Mouse (Mus musculus): ENCODE measurements around the gene Med23.

The Med23 gene

DNA sequence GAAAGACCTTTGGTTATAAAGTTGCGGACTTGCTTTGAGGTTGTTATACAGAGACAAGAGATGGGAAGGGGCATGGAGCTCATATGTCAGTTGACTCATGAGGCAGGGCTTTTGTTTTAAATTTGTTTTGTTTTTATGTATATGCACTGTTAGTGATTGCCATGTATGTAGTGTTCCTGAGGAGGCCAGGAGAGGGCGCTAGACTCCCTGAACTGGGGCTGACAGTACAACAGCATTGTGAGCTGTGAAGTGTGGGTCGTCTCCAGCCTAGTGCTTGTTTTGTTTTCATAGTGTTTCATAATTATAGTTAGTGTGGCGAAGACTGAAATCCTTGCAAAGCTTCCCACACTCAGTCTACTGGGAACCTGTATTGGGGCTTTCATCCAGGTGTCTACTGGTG lies 3.8 kb downstream of the Med23 start:
- no peak for DNase-seq (ENCODE audit: extremely low spot score)

DNA sequence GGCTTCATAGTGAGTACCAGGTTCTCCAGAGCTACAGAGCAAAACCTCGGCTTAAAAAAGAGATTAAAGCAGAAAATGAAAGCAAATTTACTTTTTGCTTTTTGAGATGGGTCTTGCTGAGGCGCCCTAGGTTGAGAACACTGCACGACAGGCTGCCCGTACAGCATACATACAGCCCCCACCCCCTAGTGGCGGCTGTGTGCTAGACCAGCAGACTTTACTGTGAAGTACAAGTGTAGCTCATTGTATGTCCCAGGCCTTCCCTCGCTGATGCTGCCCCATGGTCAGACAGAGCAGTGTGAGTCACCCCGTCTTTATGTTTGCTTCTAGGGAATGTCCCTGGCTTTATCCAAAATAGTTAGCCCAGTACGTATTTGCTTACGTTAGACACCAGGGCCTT lies 16.2 kb downstream of the Med23 start:
- peak; percentile 8 for DNase-seq (ENCODE audit: extremely low spot score)

DNA sequence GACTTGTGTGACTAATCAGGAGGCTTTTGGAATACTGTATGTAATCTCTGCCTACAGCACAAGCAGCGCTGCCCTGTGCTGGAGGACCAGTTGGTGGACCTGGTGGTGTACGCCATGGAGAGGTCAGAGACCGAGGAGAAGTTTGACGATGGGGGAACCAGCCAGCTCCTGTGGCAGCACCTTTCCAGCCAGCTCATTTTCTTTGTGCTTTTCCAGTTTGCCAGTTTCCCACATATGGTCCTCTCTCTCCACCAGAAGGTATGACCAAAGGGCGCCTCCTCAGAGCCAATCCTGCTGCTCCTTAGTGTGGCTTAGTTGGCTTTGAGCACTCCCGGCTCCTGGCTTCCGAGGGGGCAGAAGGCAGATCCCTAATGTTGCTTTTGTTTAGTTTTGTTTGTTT lies 18.6 kb downstream of the Med23 start:
- DNase-seq (ENCODE audit: extremely low spot score) = no peak

DNA sequence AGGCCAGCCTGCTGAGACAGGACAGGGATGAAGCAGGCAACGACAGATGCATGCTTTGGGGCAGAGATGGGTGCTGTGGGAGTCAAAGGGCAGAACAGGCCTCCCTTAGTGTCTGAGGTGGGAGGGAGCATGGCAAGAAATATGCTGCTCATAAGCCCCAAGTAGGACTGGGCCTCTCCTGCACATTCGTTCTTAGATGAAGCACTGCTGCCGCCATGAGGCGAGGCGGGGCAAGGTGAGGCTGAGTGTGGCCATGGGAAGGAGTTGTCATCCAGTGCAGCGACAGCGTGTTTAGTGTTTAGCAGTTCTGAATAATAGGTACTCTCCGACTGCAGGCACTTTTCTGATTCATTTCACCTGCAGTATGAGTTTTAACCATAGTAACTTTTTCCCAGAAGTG lies 26.1 kb downstream of the Med23 start:
- DNase-seq (ENCODE audit: extremely low spot score) = no peak

DNA sequence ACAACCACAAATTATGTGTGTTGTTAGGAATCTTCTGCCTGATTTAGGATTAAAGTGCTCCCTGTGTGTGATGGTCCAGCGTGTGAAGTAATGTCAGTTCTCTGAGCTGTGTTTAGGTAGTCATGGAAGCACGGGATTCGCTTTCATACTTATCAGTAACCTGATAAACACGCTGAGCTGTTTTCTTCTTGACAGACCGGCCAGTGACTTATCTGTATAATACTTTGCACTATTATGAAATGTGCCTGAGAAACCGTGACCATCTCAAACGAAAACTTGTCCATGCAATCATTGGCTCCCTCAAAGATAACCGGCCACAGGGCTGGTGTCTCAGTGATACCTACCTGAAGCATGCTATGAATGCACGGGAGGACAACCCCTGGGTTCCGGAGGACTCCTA lies 35.8 kb downstream of the Med23 start:
- DNase-seq (ENCODE audit: extremely low spot score) = no peak

DNA sequence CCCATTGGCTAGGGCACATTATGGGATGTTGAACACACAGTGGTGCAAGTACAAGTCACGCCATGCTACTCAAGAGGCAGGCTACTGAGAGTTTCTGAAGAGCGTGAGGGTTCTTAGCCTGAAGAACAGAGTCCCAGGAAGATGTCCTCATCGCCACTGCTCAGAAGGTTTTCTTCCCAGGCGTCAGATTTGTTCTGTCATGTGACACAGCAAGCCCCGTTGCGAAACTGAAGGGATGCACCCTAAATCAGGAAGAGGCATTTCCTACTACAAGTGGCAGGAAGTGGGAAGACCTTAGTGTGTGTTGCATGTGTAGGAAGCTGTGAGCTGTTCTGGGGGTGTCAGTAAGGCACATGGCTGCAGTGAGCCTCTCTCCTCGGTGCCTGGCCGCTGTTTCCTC lies 41.4 kb downstream of the Med23 start:
- DNase-seq (ENCODE audit: extremely low spot score) = no peak

DNA sequence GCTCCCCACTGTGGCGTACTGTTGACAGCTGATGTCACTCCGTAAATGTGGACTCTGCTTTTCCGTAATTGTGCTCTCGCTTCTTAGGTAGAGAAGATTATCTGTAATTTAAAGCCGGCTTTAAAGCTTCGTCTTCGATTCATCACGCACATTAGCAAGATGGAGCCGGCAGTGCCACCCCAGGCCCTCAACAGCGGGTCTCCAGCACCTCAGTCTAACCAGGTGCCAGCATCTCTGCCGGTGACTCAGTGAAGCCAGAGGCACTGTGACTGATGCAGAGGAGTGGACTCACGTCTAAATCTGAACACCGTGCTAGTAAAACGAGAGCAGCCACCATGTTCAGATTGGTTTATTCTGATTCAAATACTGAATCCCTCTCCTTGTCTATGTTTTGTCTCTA lies 42.8 kb downstream of the Med23 start:
- no peak for DNase-seq (ENCODE audit: extremely low spot score)

DNA sequence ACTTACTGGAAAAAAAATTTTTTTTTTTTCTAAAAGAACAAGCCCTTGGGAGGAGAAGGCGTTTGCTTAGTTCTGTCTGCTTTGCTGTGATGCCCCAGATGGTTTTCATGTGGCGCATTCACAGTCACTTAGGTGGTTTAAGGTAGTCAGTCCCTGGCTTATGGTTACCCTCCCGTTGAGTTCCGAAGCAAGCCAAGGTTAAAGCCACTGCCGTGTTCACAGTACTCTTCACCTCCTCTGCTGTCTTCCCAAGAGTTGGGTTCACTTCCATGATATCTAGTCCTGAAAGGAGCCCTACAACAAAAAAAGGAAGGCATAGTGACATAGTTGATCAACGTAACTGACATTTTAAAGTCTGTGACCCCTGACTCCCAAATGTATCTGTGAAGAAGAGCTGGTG lies 45.7 kb downstream of the Med23 start:
- no peak for DNase-seq (ENCODE audit: extremely low spot score)

DNA sequence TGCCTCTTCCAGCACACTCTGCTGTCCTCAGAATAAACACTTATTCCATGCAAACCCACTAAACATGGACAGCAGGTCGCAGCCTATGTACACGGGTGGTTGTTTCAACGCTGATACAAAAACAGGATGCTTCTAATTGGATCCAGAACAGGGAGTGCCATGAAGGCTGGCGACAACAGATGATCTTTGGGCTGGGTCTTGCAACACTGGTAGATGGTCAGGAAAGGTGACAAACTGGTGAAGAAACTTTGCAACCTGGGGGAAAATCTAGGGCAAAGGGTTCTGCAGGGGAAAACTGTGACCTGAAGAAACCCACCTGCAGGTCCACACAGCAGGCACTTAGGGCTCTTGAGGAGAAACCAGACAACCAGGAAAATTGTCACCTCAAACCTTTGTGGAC lies 53.2 kb downstream of the Med23 start:
- no peak for DNase-seq (ENCODE audit: extremely low spot score)

DNA sequence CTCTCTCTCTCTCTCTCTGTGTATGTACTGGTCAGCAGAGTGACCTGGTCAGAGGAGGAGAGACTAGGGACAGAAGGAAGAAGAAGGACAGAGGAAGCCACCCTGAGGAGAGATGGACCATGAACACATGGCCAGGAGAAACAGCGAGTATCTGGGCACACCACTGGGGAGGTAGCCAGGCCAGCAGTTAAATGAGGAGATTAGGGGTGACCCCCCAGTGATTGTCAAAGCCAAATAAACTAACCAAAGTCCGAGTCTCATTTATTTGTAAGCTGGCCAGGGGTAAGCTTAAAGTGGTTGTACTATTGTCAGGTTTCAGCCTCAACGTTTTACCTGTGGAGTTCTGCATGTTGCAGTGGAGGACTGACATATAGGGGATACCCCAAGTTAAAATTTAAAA lies 54.5 kb downstream of the Med23 start:
- no peak for DNase-seq (ENCODE audit: extremely low spot score)

DNA sequence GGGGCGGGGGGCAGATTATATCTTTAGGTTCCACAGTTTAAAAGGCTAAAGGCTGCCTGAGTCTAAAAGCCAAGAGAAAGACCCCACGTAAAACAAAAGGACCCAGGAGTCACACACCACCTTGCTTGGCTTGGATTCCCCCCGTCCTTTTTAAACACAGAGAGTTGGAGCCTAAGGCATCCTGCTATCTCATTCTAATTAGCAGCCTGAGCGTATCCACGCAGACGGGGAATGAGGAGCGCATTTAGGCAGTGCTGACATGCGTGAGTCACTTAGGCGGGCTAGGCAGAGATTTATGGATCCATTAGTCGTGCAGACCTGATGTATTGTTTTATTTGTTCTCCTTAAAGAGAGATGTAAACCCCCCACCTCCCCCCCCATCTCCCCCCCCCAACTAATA lies 56.6 kb downstream of the Med23 start:
- DNase-seq (ENCODE audit: extremely low spot score) = peak; percentile 21

DNA sequence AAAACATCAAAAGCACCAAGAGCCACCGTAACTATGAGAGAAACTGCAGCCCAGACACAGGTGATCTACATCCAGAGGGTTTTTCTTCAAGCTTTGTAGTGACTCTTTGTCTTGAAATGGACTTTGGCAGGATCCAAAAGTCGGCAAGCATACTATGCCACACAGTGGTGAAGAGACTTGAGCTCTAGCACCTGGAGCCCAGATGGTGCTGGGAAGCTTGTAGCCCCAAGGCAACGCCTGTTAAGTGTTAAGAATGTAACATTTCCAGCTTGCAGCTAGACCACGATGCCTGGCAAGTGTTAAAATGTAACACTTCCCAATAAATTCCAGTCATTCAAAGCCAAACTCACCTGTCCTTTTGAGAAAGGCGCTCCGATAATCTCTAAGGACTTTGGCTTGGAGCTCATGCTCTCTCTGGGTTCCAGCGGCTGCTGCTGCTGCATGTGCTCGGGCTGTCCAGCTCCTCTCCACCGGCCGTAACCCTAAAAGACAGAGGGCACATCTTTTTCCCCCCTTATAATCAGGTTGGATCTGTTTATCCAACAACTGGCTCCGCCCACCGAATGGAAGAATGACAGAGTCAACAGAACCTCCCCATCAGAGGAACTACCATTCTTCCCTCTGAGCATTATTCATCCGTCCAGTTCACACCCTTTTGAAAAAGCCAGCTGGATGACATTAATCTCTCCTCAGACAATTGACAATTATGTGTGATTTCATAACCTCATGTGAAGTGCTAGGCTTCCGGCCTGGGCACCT lies 57.4 kb downstream of the Med23 start, which contains the start of gene Arg1:
TSS of gene Arg1 (minus strand) at position 523 of the 759 bp plus-strand sequence.
- peak; percentile 63 for DNase-seq (ENCODE audit: extremely low spot score)

DNA sequence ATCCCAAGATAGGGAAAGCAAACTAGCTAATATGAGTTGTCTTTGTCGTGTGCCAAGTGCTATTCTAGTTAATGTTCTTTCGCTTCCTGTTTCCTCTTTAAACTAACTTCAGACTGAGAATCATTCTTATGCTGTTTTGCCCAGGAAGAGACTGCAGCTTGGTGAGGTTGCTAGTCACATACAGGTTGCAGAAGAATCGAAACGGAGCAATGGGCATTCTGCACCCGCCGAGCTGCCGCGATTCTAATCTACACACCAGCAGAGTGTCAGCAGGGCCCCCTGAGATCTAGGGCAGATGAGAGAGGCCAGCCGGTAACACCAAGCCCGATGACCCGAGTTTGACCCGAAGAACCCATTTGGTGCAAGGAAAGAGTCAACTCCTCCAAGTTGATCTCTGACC lies 58.3 kb downstream of the Med23 start:
- peak; percentile 73 for DNase-seq (ENCODE audit: extremely low spot score)

DNA sequence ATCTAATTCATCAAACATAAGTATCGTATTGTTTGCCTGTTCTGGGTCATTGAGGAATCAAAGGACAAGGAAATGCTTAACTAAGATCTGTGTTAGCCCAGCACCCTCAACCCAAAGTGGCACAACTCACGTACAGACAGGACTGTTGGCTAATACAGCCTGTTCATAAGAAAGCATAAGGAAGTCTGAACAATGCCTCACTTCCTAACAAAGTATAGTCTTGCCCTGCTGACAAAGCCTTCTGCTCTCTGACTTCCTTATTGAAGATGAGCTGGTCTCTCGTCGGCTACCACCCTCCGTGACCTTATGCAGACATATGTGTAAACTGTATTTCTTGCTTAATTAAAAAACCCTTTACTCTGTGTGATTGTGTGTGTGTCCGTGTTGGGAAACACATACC lies 60.4 kb downstream of the Med23 start:
- DNase-seq (ENCODE audit: extremely low spot score) = no peak

DNA sequence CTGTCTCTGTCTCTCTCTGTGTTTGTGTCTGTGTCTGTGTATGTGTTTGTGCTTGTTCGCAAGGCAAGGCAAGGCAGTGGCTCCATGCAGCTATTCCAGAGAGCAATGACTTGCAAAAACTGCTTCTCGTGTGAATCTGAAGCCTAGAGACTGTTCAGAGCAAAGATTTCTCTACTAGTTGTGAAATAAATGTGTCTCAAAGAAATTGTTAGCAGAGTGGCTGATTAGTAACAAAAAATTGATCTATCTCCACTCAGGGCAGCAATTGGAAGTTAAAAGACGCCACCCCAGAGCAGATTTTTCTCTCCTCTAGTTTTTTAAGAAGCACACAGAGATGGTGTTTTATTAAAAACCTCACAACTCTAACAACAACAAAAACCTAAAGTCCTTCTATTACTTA lies 78.1 kb downstream of the Med23 start:
- DNase-seq (ENCODE audit: extremely low spot score) = no peak

DNA sequence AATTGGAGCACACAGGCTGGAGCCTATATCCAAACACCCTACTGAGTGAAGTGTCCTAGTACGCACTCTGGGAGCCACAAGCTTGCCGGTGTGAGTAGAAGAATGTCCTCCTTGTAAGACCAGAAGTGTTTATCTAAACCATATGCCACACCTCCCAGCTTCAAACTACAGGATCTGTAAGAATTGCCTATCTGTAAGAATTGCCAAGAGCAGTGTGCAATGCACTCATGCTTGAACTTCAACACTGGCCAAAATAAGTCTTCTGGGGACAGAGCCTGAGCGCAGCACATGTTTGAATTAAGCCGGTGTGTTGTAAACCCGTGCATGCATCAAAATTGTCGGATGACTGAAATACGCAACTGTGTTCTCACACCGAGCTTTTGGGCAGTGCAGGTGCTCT lies 78.5 kb downstream of the Med23 start:
- DNase-seq (ENCODE audit: extremely low spot score) = no peak

DNA sequence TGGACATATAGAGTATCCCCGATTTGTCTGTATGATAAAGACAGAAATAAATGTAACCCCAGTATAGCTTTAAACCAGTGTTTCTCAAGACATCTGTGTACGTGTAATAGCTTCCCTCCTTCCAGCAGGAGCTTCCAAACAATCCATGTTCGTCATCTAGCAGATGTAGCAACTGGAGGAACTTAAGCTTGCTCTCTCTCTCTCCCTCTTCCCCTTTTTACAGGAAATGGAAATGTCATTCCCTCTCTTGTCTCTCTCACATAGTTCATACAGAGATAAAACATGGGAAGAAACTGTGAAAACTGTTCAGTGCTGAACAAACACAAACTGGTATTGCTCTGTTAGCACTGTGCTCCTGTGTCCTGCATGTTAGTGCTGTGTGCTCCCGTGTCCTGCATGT lies 80.4 kb downstream of the Med23 start:
- DNase-seq (ENCODE audit: extremely low spot score) = no peak

DNA sequence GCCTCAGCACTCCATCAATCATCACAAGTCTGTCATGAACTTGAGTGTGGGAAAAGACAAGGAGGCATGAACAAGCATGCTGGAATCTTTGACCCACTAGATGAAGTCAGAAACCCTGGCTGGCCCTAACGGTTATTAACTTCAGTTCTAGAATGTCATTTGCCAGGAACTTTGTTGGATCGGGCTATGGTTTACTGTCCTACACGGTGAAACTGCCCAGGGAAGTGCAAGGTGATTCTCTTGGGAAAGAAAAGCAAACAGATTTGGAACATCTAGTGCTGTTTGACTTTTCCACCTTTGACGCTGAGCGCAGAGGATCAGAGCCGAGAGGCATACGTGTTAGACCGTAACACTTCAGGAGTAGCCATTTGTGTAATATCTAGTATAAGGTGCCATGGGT lies 81.8 kb downstream of the Med23 start:
- no peak for DNase-seq (ENCODE audit: extremely low spot score)

DNA sequence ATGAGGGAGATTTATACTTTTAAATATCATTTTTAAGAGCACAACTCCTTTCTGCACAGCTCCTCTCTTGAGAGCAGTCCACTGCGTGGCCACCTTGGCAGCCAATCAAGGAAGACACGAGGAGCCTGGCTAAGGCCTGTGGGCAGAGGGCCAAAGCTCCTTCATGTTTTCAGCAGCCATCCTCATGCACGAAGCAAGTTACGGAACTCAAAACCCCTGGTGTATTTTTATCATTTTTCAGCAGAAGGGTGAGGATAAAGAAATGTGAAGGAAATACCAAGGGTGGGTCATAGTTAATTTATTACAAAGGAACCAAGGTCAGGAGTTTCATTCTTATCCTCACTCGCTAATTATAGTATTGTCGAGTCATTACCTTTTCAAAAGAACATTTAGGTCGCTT lies 82.8 kb downstream of the Med23 start:
- DNase-seq (ENCODE audit: extremely low spot score) = no peak

DNA sequence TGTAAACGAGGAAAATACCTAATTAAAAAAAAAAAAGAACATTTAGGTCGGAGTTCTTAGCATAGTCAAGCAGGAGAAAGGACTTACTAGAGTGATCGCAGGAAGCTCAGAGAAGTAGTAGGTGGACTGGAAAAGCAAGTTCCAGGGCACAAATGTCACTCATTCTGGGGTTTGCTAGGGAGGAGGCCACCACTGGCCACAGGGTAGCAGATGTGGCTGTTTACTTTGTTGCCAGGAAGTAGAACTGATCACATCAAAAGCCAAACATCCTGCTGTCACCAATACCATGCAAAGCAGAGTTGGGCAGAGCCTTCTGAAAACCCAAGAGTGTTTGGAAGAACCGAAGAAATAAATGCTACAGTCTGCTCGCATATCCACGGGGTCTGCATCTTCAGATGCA lies 84.1 kb downstream of the Med23 start:
- DNase-seq (ENCODE audit: extremely low spot score) = no peak

DNA sequence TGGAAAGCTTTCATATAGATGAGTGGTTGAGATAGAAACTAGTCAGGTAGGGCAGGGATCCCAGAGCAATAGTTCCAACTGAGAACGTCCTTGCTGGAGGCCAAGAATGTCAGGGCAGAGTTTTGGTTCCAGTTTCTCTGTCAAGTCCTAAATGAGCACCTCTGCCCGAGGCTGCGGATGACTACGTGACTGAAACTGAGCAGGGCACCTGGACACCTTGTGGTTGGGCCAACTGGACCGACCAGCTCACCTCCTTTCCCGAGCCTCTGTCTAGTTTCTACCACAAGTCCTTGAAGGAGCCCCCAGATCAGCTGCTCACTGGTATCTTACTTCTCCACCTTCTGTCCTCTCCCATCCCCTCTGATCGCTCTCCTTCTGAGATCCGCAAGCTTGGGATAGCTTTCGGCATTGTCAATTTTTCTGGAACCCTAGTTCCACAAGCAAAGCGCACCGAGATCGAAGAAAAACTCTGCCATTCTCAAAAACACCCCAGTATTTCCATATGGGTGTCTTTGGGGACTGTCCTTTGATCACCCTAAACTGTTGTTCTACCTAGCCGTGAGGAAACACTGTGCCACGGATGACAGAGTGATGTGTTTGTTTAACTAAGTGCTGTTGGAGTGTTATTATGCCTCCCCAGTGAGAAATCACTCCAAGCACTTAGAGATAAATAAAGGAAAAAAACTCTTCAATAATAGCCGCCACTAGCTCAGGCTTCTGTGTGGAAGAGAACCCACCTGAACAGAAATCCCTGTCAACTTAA lies 88.7 kb downstream of the Med23 start:
- peak; percentile 22 for DNase-seq (ENCODE audit: extremely low spot score)

DNA sequence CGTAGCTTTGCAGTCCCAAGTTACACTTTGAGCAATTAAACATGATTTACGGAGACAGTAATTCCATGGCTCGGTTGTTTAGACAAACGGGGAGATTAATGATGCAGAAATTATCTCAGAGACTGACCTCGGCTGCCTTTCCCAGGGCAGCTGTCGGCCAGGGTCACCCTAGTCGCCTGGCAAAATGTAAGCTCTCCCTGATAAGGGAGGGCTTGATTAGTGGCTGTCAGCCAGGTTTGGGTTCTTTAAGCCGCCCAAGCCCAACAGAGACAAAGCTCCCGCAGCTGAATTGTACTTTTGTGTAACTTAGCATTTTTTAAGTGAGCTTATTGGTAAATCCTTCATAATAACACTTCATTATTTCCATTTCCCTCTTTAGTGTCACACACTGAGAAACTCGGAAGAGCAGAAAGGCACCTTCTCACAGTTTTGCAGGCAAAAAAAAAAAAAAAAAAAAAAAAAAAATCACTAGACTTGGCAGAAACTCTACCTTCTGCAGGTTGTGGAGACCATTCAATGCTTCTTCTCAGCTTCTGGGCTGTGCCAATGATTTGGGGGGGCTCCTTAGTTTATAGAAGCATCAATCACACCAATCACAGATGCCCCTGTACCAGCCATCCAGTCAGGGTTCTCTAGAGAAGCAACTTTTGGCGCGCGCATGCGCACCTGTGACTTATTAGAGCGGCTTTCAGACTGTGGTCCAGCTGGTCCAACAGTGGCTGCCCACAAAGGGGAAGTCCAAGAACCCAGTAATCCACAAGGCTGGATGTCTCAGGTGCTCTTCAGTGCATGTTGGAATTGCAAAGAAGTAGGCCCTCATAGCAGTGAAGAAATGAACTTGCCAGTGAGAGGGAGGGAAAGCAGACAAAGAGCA lies 89.5 kb downstream of the Med23 start:
- peak; percentile 59 for DNase-seq (ENCODE audit: extremely low spot score)
